Mouse (Mus musculus) MEL (cell line): ENCODE data around the gene Tfap4. TPM values are rescaled to one million over a fixed set of nuclear protein-coding genes. Genes with fewer than 3 reads are reported as not detected.

Source experiments
- DNase-seq: peaks from one replicate; pipeline ENCODE4 v3.0.0; 2011; ENCODE audit warnings: low read depth, low spot score
- H3K27ac ChIP-seq: 2 replicates; pipeline ENCODE4 v1.5.1; 2012; ENCODE audit warnings: low read depth, mild to moderate bottlenecking, control low read depth, low read length, moderate library complexity; ENCODE audit not compliant: control insufficient read depth
- H3K27me3 ChIP-seq, 2 experiments: fragments of 150-350 bp in 1 of 2; sonication (generic) in 1 of 2; 2 replicates each; pipeline ENCODE4 v1.6.1; 2012; ENCODE audit warnings: low read length in 2 of 2, mild to moderate bottlenecking in 2 of 2, improper control_type of control experiment in 1 of 2, moderate library complexity in 1 of 2; ENCODE audit not compliant: insufficient read depth in 2 of 2, control insufficient read depth in 1 of 2
- H3K36me3 ChIP-seq, 2 experiments: 2 replicates each; pipeline ENCODE4 v1.6.1; 2012 to 2014; ENCODE audit warnings: low read length in 2 of 2, improper control_type of control experiment in 1 of 2, inconsistent platforms in 1 of 2, mild to moderate bottlenecking in 1 of 2; ENCODE audit not compliant: insufficient read depth in 2 of 2, control insufficient read depth in 1 of 2
- H3K4me1 ChIP-seq, 2 experiments: fragments of 150-350 bp in 1 of 2; sonication (generic) in 1 of 2; 2 replicates each; pipeline ENCODE4 v1.6.1; 2012; ENCODE audit warnings: low read length in 2 of 2, improper control_type of control experiment in 1 of 2, mild to moderate bottlenecking in 1 of 2; ENCODE audit not compliant: insufficient read depth in 2 of 2, control insufficient read depth in 1 of 2
- H3K4me3 ChIP-seq, 2 experiments: fragments of 150-350 bp in 1 of 2; sonication (generic) in 1 of 2; 2 replicates each; pipeline ENCODE4 v1.5.1; 2012; ENCODE audit warnings: low read depth in 2 of 2, low read length in 2 of 2, mild to moderate bottlenecking in 2 of 2, moderate library complexity in 2 of 2, control low read depth in 1 of 2, improper control_type of control experiment in 1 of 2; ENCODE audit not compliant: control insufficient read depth in 1 of 2, insufficient read depth in 1 of 2
- H3K79me2 ChIP-seq: 2 replicates; pipeline ENCODE4 v1.6.1; 2012; ENCODE audit warnings: mild to moderate bottlenecking, low read length, moderate library complexity; ENCODE audit not compliant: control insufficient read depth, poor library complexity, insufficient read depth
- H3K9ac ChIP-seq: 2 replicates; pipeline ENCODE4 v1.6.1; 2012; ENCODE audit warnings: low read depth, mild to moderate bottlenecking, control low read depth, low read length, moderate library complexity; ENCODE audit not compliant: control insufficient read depth, poor library complexity, severe bottlenecking
- H3K9me3 ChIP-seq: fragments of 150-350 bp; sonication (generic); replicated peaks from 2 replicates; pipeline ENCODE4 v1.6.1; 2012; ENCODE audit warnings: mild to moderate bottlenecking, low read length, improper control_type of control experiment, moderate library complexity; ENCODE audit not compliant: insufficient read depth
- BHLHE40 ChIP-seq: IDR thresholded peaks from 2 replicates; pipeline ENCODE4 v1.6.1; 2012; ENCODE audit warnings: low read depth, mild to moderate bottlenecking, inconsistent platforms, low read length, improper control_type of control experiment, borderline replicate concordance
- CHD1 ChIP-seq: IDR thresholded peaks from 2 replicates; pipeline ENCODE4 v1.6.1; 2012; ENCODE audit warnings: low read depth, mild to moderate bottlenecking, inconsistent platforms, low read length, improper control_type of control experiment
- CHD2 ChIP-seq: IDR thresholded peaks from 2 replicates; pipeline ENCODE4 v1.6.1; 2011; ENCODE audit warnings: low read length, improper control_type of control experiment
- CTCF ChIP-seq, 3 experiments: IDR thresholded peaks in 2 of 3; conservative IDR thresholded peaks in 1 of 3; 2 replicates each; pipeline ENCODE4 v1.5.1; 2011 to 2012; ENCODE audit warnings: low read length in 3 of 3, low read depth in 2 of 3, mild to moderate bottlenecking in 2 of 3, improper control_type of control experiment in 1 of 3, inconsistent platforms in 1 of 3, mixed read lengths in 1 of 3, moderate library complexity in 1 of 3; ENCODE audit not compliant: control insufficient read depth in 1 of 3, insufficient read depth in 1 of 3, poor library complexity in 1 of 3, severe bottlenecking in 1 of 3
- E2F4 ChIP-seq: IDR thresholded peaks from 2 replicates; pipeline ENCODE4 v1.6.1; 2011; ENCODE audit warnings: low read depth, low read length, improper control_type of control experiment, borderline replicate concordance
- ELF1 ChIP-seq: IDR thresholded peaks from 2 replicates; pipeline ENCODE4 v1.6.1; 2014; ENCODE audit warnings: low read depth, mild to moderate bottlenecking, inconsistent platforms, low read length, improper control_type of control experiment, moderate library complexity
- EP300 ChIP-seq, 2 experiments: IDR thresholded peaks; 2 replicates each; pipeline ENCODE4 v1.6.1; 2011; ENCODE audit warnings: improper control_type of control experiment in 2 of 2, low read length in 2 of 2, low read depth in 1 of 2, mild to moderate bottlenecking in 1 of 2
- ETS1 ChIP-seq: IDR thresholded peaks from 2 replicates; pipeline ENCODE4 v1.6.1; 2012; ENCODE audit warnings: low read depth, mild to moderate bottlenecking, inconsistent platforms, low read length, improper control_type of control experiment, moderate library complexity
- GATA1 ChIP-seq: IDR thresholded peaks from 2 replicates; pipeline ENCODE4 v1.6.1; 2011; ENCODE audit warnings: low read depth, low read length, improper control_type of control experiment
- HCFC1 ChIP-seq: IDR thresholded peaks from 2 replicates; pipeline ENCODE4 v1.6.1; 2012; ENCODE audit warnings: low read depth, mild to moderate bottlenecking, inconsistent platforms, low read length, improper control_type of control experiment, moderate library complexity
- JUND ChIP-seq: IDR thresholded peaks from 2 replicates; pipeline ENCODE4 v1.6.1; 2011; ENCODE audit warnings: low read depth, mild to moderate bottlenecking, improper control_type of control experiment, low read length
- MAX ChIP-seq: IDR thresholded peaks from 2 replicates; pipeline ENCODE4 v1.6.1; 2011; ENCODE audit warnings: low read length, improper control_type of control experiment
- MAZ ChIP-seq: IDR thresholded peaks from 2 replicates; pipeline ENCODE4 v1.6.1; 2012; ENCODE audit warnings: low read depth, mild to moderate bottlenecking, inconsistent platforms, low read length, improper control_type of control experiment
- MEF2A ChIP-seq: IDR thresholded peaks from 2 replicates; pipeline ENCODE4 v1.6.1; 2014; ENCODE audit warnings: low read depth, mild to moderate bottlenecking, inconsistent platforms, low read length, improper control_type of control experiment; ENCODE audit not compliant: poor library complexity, insufficient replicate concordance, severe bottlenecking; ENCODE audit errors: extremely low read depth
- MYB ChIP-seq: IDR thresholded peaks from 2 replicates; pipeline ENCODE4 v1.6.1; 2011; ENCODE audit warnings: mild to moderate bottlenecking, low read depth, low read length, improper control_type of control experiment
- MYC ChIP-seq: IDR thresholded peaks from 2 replicates; pipeline ENCODE4 v1.6.1; 2011; ENCODE audit warnings: low read depth, mild to moderate bottlenecking, low read length, improper control_type of control experiment, moderate library complexity
- POLR2A ChIP-seq, 2 experiments: IDR thresholded peaks; 2 replicates each; pipeline ENCODE4 v1.6.1; 2011 to 2012; ENCODE audit warnings: low read length in 2 of 2, mild to moderate bottlenecking in 2 of 2, control low read depth in 1 of 2, improper control_type of control experiment in 1 of 2, low read depth in 1 of 2, moderate library complexity in 1 of 2; ENCODE audit not compliant: control insufficient read depth in 1 of 2, insufficient read depth in 1 of 2, poor library complexity in 1 of 2
- POLR2AphosphoS2 ChIP-seq: IDR thresholded peaks from 2 replicates; pipeline ENCODE4 v1.6.1; 2011; ENCODE audit warnings: low read length, improper control_type of control experiment
- POLR2AphosphoS5 ChIP-seq: IDR thresholded peaks from 2 replicates; pipeline ENCODE4 v1.6.1; 2012; ENCODE audit warnings: low read depth, borderline replicate concordance, mild to moderate bottlenecking, inconsistent platforms, low read length, moderate library complexity, mixed read lengths
- RAD21 ChIP-seq: IDR thresholded peaks from 2 replicates; pipeline ENCODE4 v1.6.1; 2011; ENCODE audit warnings: mild to moderate bottlenecking, low read depth, low read length, improper control_type of control experiment
- RCOR1 ChIP-seq: IDR thresholded peaks from 2 replicates; pipeline ENCODE4 v1.6.1; 2012; ENCODE audit warnings: low read depth, mild to moderate bottlenecking, inconsistent platforms, low read length, improper control_type of control experiment
- SIN3A ChIP-seq: IDR thresholded peaks from 2 replicates; pipeline ENCODE4 v1.6.1; 2012; ENCODE audit warnings: low read length, improper control_type of control experiment, inconsistent platforms
- SMC3 ChIP-seq: IDR thresholded peaks from 2 replicates; pipeline ENCODE4 v1.6.1; 2011; ENCODE audit warnings: low read depth, low read length, improper control_type of control experiment
- TAL1 ChIP-seq: IDR thresholded peaks from 2 replicates; pipeline ENCODE4 v1.6.1; 2012; ENCODE audit warnings: mild to moderate bottlenecking, inconsistent platforms, low read length, moderate library complexity, mixed read lengths
- TBP ChIP-seq: IDR thresholded peaks from 2 replicates; pipeline ENCODE4 v1.8.0; 2011; ENCODE audit warnings: low read depth, low read length, improper control_type of control experiment
- TCF12 ChIP-seq: IDR thresholded peaks from 2 replicates; pipeline ENCODE4 v1.6.1; 2014; ENCODE audit warnings: low read depth, mild to moderate bottlenecking, inconsistent platforms, low read length, improper control_type of control experiment, moderate library complexity
- UBTF ChIP-seq: IDR thresholded peaks from 2 replicates; pipeline ENCODE4 v1.6.1; 2012; ENCODE audit warnings: low read depth, mild to moderate bottlenecking, inconsistent platforms, low read length, improper control_type of control experiment, moderate library complexity, borderline replicate concordance; ENCODE audit not compliant: insufficient read depth
- USF1 ChIP-seq: IDR thresholded peaks from 2 replicates; pipeline ENCODE4 v1.6.1; 2014; ENCODE audit warnings: low read depth, mild to moderate bottlenecking, inconsistent platforms, low read length, improper control_type of control experiment, moderate library complexity
- USF2 ChIP-seq, 2 experiments: IDR thresholded peaks; 2 replicates each; pipeline ENCODE4 v1.6.1; 2011 to 2012; ENCODE audit warnings: improper control_type of control experiment in 2 of 2, low read length in 2 of 2, borderline replicate concordance in 1 of 2, inconsistent platforms in 1 of 2, low read depth in 1 of 2, mild to moderate bottlenecking in 1 of 2; ENCODE audit not compliant: insufficient read depth in 1 of 2
- ZKSCAN1 ChIP-seq: IDR thresholded peaks from 2 replicates; pipeline ENCODE4 v1.6.1; 2012; ENCODE audit warnings: low read depth, mild to moderate bottlenecking, inconsistent platforms, low read length, improper control_type of control experiment, moderate library complexity
- ZNF384 ChIP-seq: IDR thresholded peaks from 2 replicates; pipeline ENCODE4 v1.6.1; 2012; ENCODE audit warnings: low read depth, mild to moderate bottlenecking, inconsistent platforms, low read length, improper control_type of control experiment
- polyA plus RNA-seq, 2 experiments: library from polyadenylated mRNA; stranded (reverse) in 1 of 2; unstranded in 1 of 2; fragments of >175 nt in 1 of 2; fragments of >200 nt in 1 of 2; gene quantifications; 2 replicates each; pipeline versions ENCODE4 v1.2.1 to v1.2.4; 2012; ENCODE audit warnings: low replicate concordance in 2 of 2, low read depth in 1 of 2; ENCODE audit not compliant: insufficient read length in 2 of 2, insufficient read depth in 1 of 2, missing spikeins in 1 of 2
- total RNA-seq: library from RNA; depleted of rRNA; stranded (reverse); fragments of 300-350 nt; gene quantifications from 2 replicates; pipeline ENCODE4 v1.2.3, GENCODE M21; 2012

Tfap4 gene
- total and polyA plus RNA-seq, 3 experiments = 26.2 to 217 (median 40.3) TPM

GRCm38 (mm10) chr16:4558980-4559631, 548 bp downstream of the Tfap4 start (continued):
- TF ChIP-seq TAL1 = no peak
- TF ChIP-seq ELF1 = peak; percentile 36; the same call in 1 of the 2 replicates
- no peak for TF ChIP-seq ZKSCAN1
- no peak for TF ChIP-seq CTCF (IDR thresholded peaks at IDR 0.05 in 2 of 3, conservative IDR thresholded peaks at IDR 0.05 in 1 of 3; ENCODE audit: control insufficient read depth in 1 of 3, insufficient read depth in 1 of 3, low read depth in 2 of 3, low read length in 3 of 3, poor library complexity in 1 of 3, severe bottlenecking in 1 of 3)
- no peak for TF ChIP-seq RAD21
- TF ChIP-seq ZNF384 = no peak; the same call in 1 of the 2 replicates
- no peak for TF ChIP-seq HCFC1
- TF ChIP-seq MYC = peak; percentile 96
- 0 out of 2 replicates have a peak, but pooled peaks have one; percentile 10 for TF ChIP-seq E2F4
- TF ChIP-seq USF2 (IDR thresholded peaks at IDR 0.05; ENCODE audit: borderline replicate concordance in 1 of 2, insufficient read depth in 1 of 2, low read depth in 1 of 2, low read length in 2 of 2) = no peak
- TF ChIP-seq MAX = peak; percentile 92
- TF ChIP-seq JUND = no peak
- no peak; the same call in 1 of the 2 replicates for TF ChIP-seq POLR2AphosphoS2
- no peak for TF ChIP-seq SMC3
- no peak for TF ChIP-seq UBTF
- TF ChIP-seq, all 39 proteins: peak for 13

DNA sequence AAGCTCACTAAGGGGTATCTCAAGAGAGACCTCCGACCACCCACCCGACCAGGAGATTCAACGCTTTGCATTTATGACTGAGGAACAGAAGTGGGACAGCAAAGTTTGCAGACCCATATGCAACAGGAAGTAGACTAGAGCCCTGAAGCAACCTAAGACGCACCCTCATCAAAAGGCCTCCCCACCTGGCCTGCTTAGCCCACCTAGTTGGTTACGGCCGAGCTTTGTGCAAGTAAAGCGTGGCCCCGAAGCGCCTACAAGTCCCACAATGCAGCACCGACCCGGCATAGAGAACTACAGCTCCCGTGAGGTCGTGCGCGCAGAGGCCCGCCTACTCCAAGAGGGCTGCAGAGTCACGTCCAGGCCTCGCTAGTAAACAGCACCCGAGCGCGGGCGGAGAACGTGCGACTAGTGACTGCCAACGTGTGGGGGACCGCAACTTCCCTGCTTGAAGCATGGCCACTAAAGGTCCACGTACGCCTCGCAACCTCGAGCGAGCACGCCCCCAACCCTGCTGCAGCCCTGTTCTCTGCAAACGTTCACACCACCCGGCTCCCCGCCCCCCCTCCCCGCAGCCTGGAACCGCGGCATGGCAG, 1.2 kb downstream of the Tfap4 start:
- H3K36me3 ChIP-seq = peaks cover 0 to 28% of the 10 kb centered on the region in 2 experiments; a peak in 2 of 4 replicates
- H3K79me2 ChIP-seq = peaks cover 47% of the 10 kb centered on the region
- peak overlapping the region; percentile 95 for H3K9ac ChIP-seq
- H3K27me3 ChIP-seq = no peaks in the 10 kb centered on the region
- DNase-seq = peak; percentile 96
- H3K9me3 ChIP-seq = no peaks in the 10 kb centered on the region
- peaks cover 2 to 27% of the 10 kb centered on the region in 2 experiments; a peak in 3 of 4 replicates for H3K4me1 ChIP-seq
- H3K4me3 ChIP-seq = peak overlapping the region; percentile 65 to 77
- peak overlapping the region; percentile 67 for H3K27ac ChIP-seq
- TF ChIP-seq CHD2 = no peak
- TF ChIP-seq ETS1 = no peak; the same call in 1 of the 2 replicates
- 0 out of 2 replicates have a peak, but pooled peaks have one; percentile 1 for TF ChIP-seq MEF2A
- TF ChIP-seq MAX = peak; percentile 48
- TF ChIP-seq EP300 (IDR thresholded peaks at IDR 0.05; ENCODE audit: low read depth in 1 of 2, low read length in 2 of 2) = no peak
- no peak for TF ChIP-seq E2F4
- TF ChIP-seq RCOR1 = no peak
- TF ChIP-seq POLR2A (IDR thresholded peaks at IDR 0.05; ENCODE audit: control insufficient read depth in 1 of 2, insufficient read depth in 1 of 2, low read depth in 1 of 2, low read length in 2 of 2, poor library complexity in 1 of 2) = peak; percentile 60 to 83
- TF ChIP-seq SMC3 = no peak
- TF ChIP-seq POLR2AphosphoS2 = peak; percentile 63; the same call in 1 of the 2 replicates
- TF ChIP-seq TCF12 = 0 out of 2 replicates have a peak, but pooled peaks have one; percentile 48
- no peak for TF ChIP-seq USF1
- no peak for TF ChIP-seq GATA1
- TF ChIP-seq POLR2AphosphoS5 = no peak
- TF ChIP-seq TBP = peak; percentile 86
- TF ChIP-seq UBTF = no peak
- no peak for TF ChIP-seq RAD21
- TF ChIP-seq ELF1 = no peak
- TF ChIP-seq HCFC1 = peak; percentile 97
- no peak for TF ChIP-seq JUND
- peak; percentile 63; the same call in 1 of the 2 replicates for TF ChIP-seq MAZ
- no peak for TF ChIP-seq USF2 (IDR thresholded peaks at IDR 0.05; ENCODE audit: borderline replicate concordance in 1 of 2, insufficient read depth in 1 of 2, low read depth in 1 of 2, low read length in 2 of 2)
- no peak; the same call in 1 of the 2 replicates for TF ChIP-seq BHLHE40
- TF ChIP-seq CHD1 = no peak
- TF ChIP-seq TAL1 = no peak
- TF ChIP-seq ZNF384 = no peak
- TF ChIP-seq MYB = no peak
- peak; percentile 91 for TF ChIP-seq SIN3A
